Mouse (Mus musculus): ENCODE measurements at regions not wholly inside any gene's neighbourhood (a gene's known extent, or its start where the extent isn't known, plus 50 kb on each side); places are given as distances from the start of the nearest gene placed in this dataset.

- DNase-seq: no peak
Measured at GRCm38 (mm10) chr1:55807028-55807427, 401.3 kb downstream of the Plcl1 start.

GRCm38 (mm10) chr1:55808724-55809519 is 403.2 kb downstream of the Plcl1 start:
- no peak for DNase-seq

- DNase-seq: no peak
Measured at GRCm38 (mm10) chr1:55812486-55812885, 406.8 kb downstream of the Plcl1 start.

- DNase-seq: no peak
Measured at GRCm38 (mm10) chr1:55820866-55821500, 415.3 kb downstream of the Plcl1 start.

- DNase-seq: no peak
Measured at GRCm38 (mm10) chr1:55822599-55822998, 416.9 kb downstream of the Plcl1 start.

- DNase-seq: no peak
Measured at GRCm38 (mm10) chr1:55827191-55827590, 421.5 kb downstream of the Plcl1 start.

- DNase-seq: no peak
Measured at GRCm38 (mm10) chr1:55835281-55835680, 429.6 kb downstream of the Plcl1 start.

- no peak for DNase-seq
Measured at GRCm38 (mm10) chr1:55836750-55837149, 431.0 kb downstream of the Plcl1 start.

- DNase-seq: no peak
Measured at GRCm38 (mm10) chr1:55837366-55837765, 431.6 kb downstream of the Plcl1 start.

GRCm38 (mm10) chr1:55838168-55838567 is 432.4 kb downstream of the Plcl1 start:
- DNase-seq: peak; percentile 34

- DNase-seq: no peak
Measured at GRCm38 (mm10) chr1:55848806-55849205, 443.1 kb downstream of the Plcl1 start.

GRCm38 (mm10) chr1:55852354-55852753 is 446.6 kb downstream of the Plcl1 start:
- no peak for DNase-seq

GRCm38 (mm10) chr1:55859113-55859512 is 453.4 kb downstream of the Plcl1 start:
- no peak for DNase-seq

GRCm38 (mm10) chr1:55863113-55863512 is 457.4 kb downstream of the Plcl1 start:
- DNase-seq: no peak

- DNase-seq: no peak
Measured at GRCm38 (mm10) chr1:55865274-55865673, 459.6 kb downstream of the Plcl1 start.

- DNase-seq: no peak
Measured at GRCm38 (mm10) chr1:55866677-55867076, 461.0 kb downstream of the Plcl1 start.

GRCm38 (mm10) chr1:55873583-55873982 is 467.9 kb downstream of the Plcl1 start:
- no peak for DNase-seq

- DNase-seq: peak; percentile 51
Measured at GRCm38 (mm10) chr1:55874143-55874867, 468.6 kb downstream of the Plcl1 start.

GRCm38 (mm10) chr1:55874868-55875144 is 469.1 kb downstream of the Plcl1 start:
- peak; percentile 6 for DNase-seq

GRCm38 (mm10) chr1:55884576-55884975 is 478.9 kb downstream of the Plcl1 start:
- DNase-seq: no peak

- DNase-seq: peak; percentile 7
Measured at GRCm38 (mm10) chr1:55886383-55887070, 480.8 kb downstream of the Plcl1 start.

GRCm38 (mm10) chr1:55887386-55887785 is 481.7 kb downstream of the Plcl1 start:
- no peak for DNase-seq

- no peak for DNase-seq
Measured at GRCm38 (mm10) chr1:55888711-55889366, 483.1 kb downstream of the Plcl1 start.
